Mouse (Mus musculus): ENCODE data around the gene Dnaja4. TPM values are rescaled to one million over a fixed set of nuclear protein-coding genes. Genes with fewer than 3 reads are reported as not detected.
A peak's percentile ranks its signal among the peaks of the same experiment; 100 is the strongest.
"Not testable (repeated sequence)": the region's sequence is repeated elsewhere in the genome, so short reads cannot be mapped to it uniquely, and the experiment has no call there.

Gene Dnaja4
- polyA plus RNA-seq, 1 experiment from 2014 or later: 3.5 TPM

- Histone ChIP-seq H3K27me3 (replicated peaks; ENCODE audit: low read depth, poor library complexity, severe bottlenecking) (peaks cover 7% of the 10 kb centered on the region; the same call in 1 of the 2 replicates), H3K9me3 (no peaks in the 10 kb centered on the region), H3K4me1 (no peaks in the 10 kb centered on the region; the same call in 1 of the 2 replicates), H3K27ac (replicated peaks) (peak overlapping the region; percentile 77), H3K36me3 (replicated peaks) (no peaks in the 10 kb centered on the region), H3K4me3 (peak overlapping the region; percentile 56)
- DNase-seq (ENCODE audit: low spot score): peak; percentile 83
- 1% methylated on average over 14 of the region's 14 CpGs for WGBS
Measured at GRCm38 (mm10) chr9:54676531-54676986, 22.1 kb upstream of the Dnaja4 start.

- Histone ChIP-seq H3K4me3 (no peak overlapping the region), H3K9me3 (no peaks in the 10 kb centered on the region), H3K27me3 (replicated peaks; ENCODE audit: low read depth, poor library complexity, severe bottlenecking) (peaks cover 4% of the 10 kb centered on the region; the same call in 1 of the 2 replicates), H3K4me1 (no peaks in the 10 kb centered on the region), H3K36me3 (replicated peaks) (no peaks in the 10 kb centered on the region), H3K27ac (replicated peaks) (no peak overlapping the region)
- 82% methylated on average over 4 of the region's 4 CpGs for WGBS
- DNase-seq (ENCODE audit: low spot score): no peak
Measured at GRCm38 (mm10) chr9:54682846-54683245, 15.8 kb upstream of the Dnaja4 start.

- H3K27ac ChIP-seq (replicated peaks): no peak overlapping the region
- H3K4me3 ChIP-seq: no peak overlapping the region
- no peaks in the 10 kb centered on the region for H3K4me1 ChIP-seq
- H3K27me3 ChIP-seq (replicated peaks; ENCODE audit: low read depth, poor library complexity, severe bottlenecking): peaks cover 6% of the 10 kb centered on the region; the same call in 1 of the 2 replicates
- H3K36me3 ChIP-seq (replicated peaks): no peaks in the 10 kb centered on the region
- H3K9me3 ChIP-seq: no peaks in the 10 kb centered on the region
- 75% methylated on average over 7 of the region's 7 CpGs for WGBS
- no peak for DNase-seq (ENCODE audit: low spot score)
Measured at GRCm38 (mm10) chr9:54683814-54684605, 14.7 kb upstream of the Dnaja4 start.

GRCm38 (mm10) chr9:54687246-54688236, 11.1 kb upstream of the Dnaja4 start:
- H3K27me3 ChIP-seq (replicated peaks; ENCODE audit: low read depth, poor library complexity, severe bottlenecking): peaks cover 20% of the 10 kb centered on the region
- WGBS: 67% methylated on average over 14 of the region's 14 CpGs
- no peak for DNase-seq (ENCODE audit: low spot score)
- no peak overlapping the region for H3K4me3 ChIP-seq
- H3K27ac ChIP-seq (replicated peaks): no peak overlapping the region
- no peaks in the 10 kb centered on the region for H3K9me3 ChIP-seq
- peaks cover 7% of the 10 kb centered on the region; the same call in 1 of the 2 replicates for H3K4me1 ChIP-seq
- H3K36me3 ChIP-seq (replicated peaks): no peaks in the 10 kb centered on the region

- WGBS: 77% methylated on average over 8 of the region's 8 CpGs
- Histone ChIP-seq H3K27me3 (replicated peaks; ENCODE audit: low read depth, poor library complexity, severe bottlenecking) (peaks cover 28% of the 10 kb centered on the region), H3K27ac (replicated peaks) (no peak overlapping the region), H3K4me1 (peaks cover 7% of the 10 kb centered on the region; the same call in 1 of the 2 replicates), H3K4me3 (no peak overlapping the region), H3K36me3 (replicated peaks) (no peaks in the 10 kb centered on the region), H3K9me3 (no peaks in the 10 kb centered on the region)
- no peak for DNase-seq (ENCODE audit: low spot score)
Measured at GRCm38 (mm10) chr9:54689446-54689845, 9.2 kb upstream of the Dnaja4 start.

- H3K9me3 ChIP-seq; H3K4me3 ChIP-seq; H3K36me3 ChIP-seq (replicated peaks); DNase-seq (ENCODE audit: low spot score); H3K27ac ChIP-seq (replicated peaks); H3K4me1 ChIP-seq: not testable (repeated sequence)
- 56% methylated on average over 2 of the region's 2 CpGs for WGBS
- peaks cover 33% of the 10 kb centered on the region for H3K27me3 ChIP-seq (replicated peaks; ENCODE audit: low read depth, poor library complexity, severe bottlenecking)
Measured at GRCm38 (mm10) chr9:54690697-54691096, 8.0 kb upstream of the Dnaja4 start.

GRCm38 (mm10) chr9:54691241-54691805, 7.3 kb upstream of the Dnaja4 start:
- peak; percentile 57 for DNase-seq (ENCODE audit: low spot score)
- not testable (repeated sequence) for H3K9me3 ChIP-seq; H3K36me3 ChIP-seq (replicated peaks); H3K27ac ChIP-seq (replicated peaks); H3K4me1 ChIP-seq
- peaks cover 39% of the 10 kb centered on the region for H3K27me3 ChIP-seq (replicated peaks; ENCODE audit: low read depth, poor library complexity, severe bottlenecking)
- peak overlapping the region; percentile 51 for H3K4me3 ChIP-seq
- 5% methylated on average over 31 of the region's 31 CpGs for WGBS

- no peaks in the 10 kb centered on the region for H3K36me3 ChIP-seq (replicated peaks)
- no peaks in the 10 kb centered on the region for H3K9me3 ChIP-seq
- H3K27ac ChIP-seq (replicated peaks): peak overlapping the region; percentile 84
- no peak for DNase-seq (ENCODE audit: low spot score)
- peaks cover 24% of the 10 kb centered on the region for H3K4me1 ChIP-seq
- peaks cover 77% of the 10 kb centered on the region for H3K27me3 ChIP-seq (replicated peaks; ENCODE audit: low read depth, poor library complexity, severe bottlenecking)
- 13% methylated on average over 27 of the region's 27 CpGs for WGBS
- peak overlapping the region; percentile 80 for H3K4me3 ChIP-seq
Measured at GRCm38 (mm10) chr9:54699087-54699344, 343 bp downstream of the Dnaja4 start.

GRCm38 (mm10) chr9:54699345-54700173, 886 bp downstream of the Dnaja4 start:
- no peaks in the 10 kb centered on the region for H3K9me3 ChIP-seq
- peak; percentile 71 for DNase-seq (ENCODE audit: low spot score)
- 1% methylated on average over 92 of the region's 92 CpGs for WGBS
- peak overlapping the region; percentile 80 for H3K4me3 ChIP-seq
- peak overlapping the region; percentile 84 for H3K27ac ChIP-seq (replicated peaks)
- peaks cover 74% of the 10 kb centered on the region for H3K27me3 ChIP-seq (replicated peaks; ENCODE audit: low read depth, poor library complexity, severe bottlenecking)
- no peaks in the 10 kb centered on the region for H3K36me3 ChIP-seq (replicated peaks)
- peaks cover 24% of the 10 kb centered on the region for H3K4me1 ChIP-seq

- H3K27ac ChIP-seq (replicated peaks): peak overlapping the region; percentile 84
Measured at GRCm38 (mm10) chr9:54700174-54700475, 1.5 kb downstream of the Dnaja4 start.

GRCm38 (mm10) chr9:54700746-54701145, 2.1 kb downstream of the Dnaja4 start:
- Histone ChIP-seq H3K36me3 (replicated peaks) (no peaks in the 10 kb centered on the region), H3K27ac (replicated peaks) (no peak overlapping the region), H3K27me3 (replicated peaks; ENCODE audit: low read depth, poor library complexity, severe bottlenecking) (peaks cover 69% of the 10 kb centered on the region), H3K9me3 (no peaks in the 10 kb centered on the region), H3K4me1 (peaks cover 24% of the 10 kb centered on the region), H3K4me3 (peak overlapping the region; percentile 80; the same call in 1 of the 2 replicates)
- 78% methylated on average over 7 of the region's 7 CpGs for WGBS
- no peak for DNase-seq (ENCODE audit: low spot score)

More at GRCm38 (mm10) chr9:54700174-54700475, 1.5 kb downstream of the Dnaja4 start:
- Histone ChIP-seq H3K36me3 (replicated peaks) (no peaks in the 10 kb centered on the region), H3K9me3 (no peaks in the 10 kb centered on the region), H3K4me1 (peaks cover 24% of the 10 kb centered on the region), H3K27me3 (replicated peaks; ENCODE audit: low read depth, poor library complexity, severe bottlenecking) (peaks cover 74% of the 10 kb centered on the region), H3K4me3 (peak overlapping the region; percentile 80)
- WGBS: 28% methylated on average over 9 of the region's 9 CpGs
- DNase-seq (ENCODE audit: low spot score): no peak

GRCm38 (mm10) chr9:54702581-54702980, 3.9 kb downstream of the Dnaja4 start:
- Histone ChIP-seq H3K9me3 (no peaks in the 10 kb centered on the region), H3K36me3 (replicated peaks) (no peaks in the 10 kb centered on the region), H3K4me1 (peaks cover 27% of the 10 kb centered on the region), H3K4me3 (no peak overlapping the region), H3K27ac (replicated peaks) (no peak overlapping the region), H3K27me3 (replicated peaks; ENCODE audit: low read depth, poor library complexity, severe bottlenecking) (peaks cover 55% of the 10 kb centered on the region)
- 84% methylated on average over 2 of the region's 2 CpGs for WGBS
- DNase-seq (ENCODE audit: low spot score): no peak

Data from embryonic facial prominence, embryonic 10.5 days (tissue).